Mouse (Mus musculus): ENCODE results near the gene Myo18a. TPM values are rescaled to one million over a fixed set of nuclear protein-coding genes. Genes with fewer than 3 reads are reported as not detected.

The Myo18a gene
- polyA plus RNA-seq, 1 experiment from 2014 or later = 21.6 TPM

- Histone ChIP-seq H3K9ac (replicated peaks; ENCODE audit: low read depth) (no peak overlapping the region), H3K9me3 (ENCODE audit: low read length) (no peaks in the 10 kb centered on the region), H3K4me2 (replicated peaks; ENCODE audit: low read depth, low read length) (no peak overlapping the region), H3K4me1 (ENCODE audit: insufficient read depth, low read depth, low read length) (peaks cover 26% of the 10 kb centered on the region; the same call in 1 of the 2 replicates), H3K4me3 (ENCODE audit: low read depth, low read length) (no peak overlapping the region), H3K36me3 (ENCODE audit: insufficient read depth, low read length) (no peaks in the 10 kb centered on the region; the same call in 1 of the 2 replicates), H3K27me3 (replicated peaks; ENCODE audit: insufficient read depth, low read length) (no peaks in the 10 kb centered on the region), H3K27ac (ENCODE audit: low read length) (no peak overlapping the region)
- no peak for TF ChIP-seq EP300 (IDR thresholded peaks at IDR 0.05)
- no peak for TF ChIP-seq CTCF (IDR thresholded peaks at IDR 0.05)
- 92% methylated on average over 17 of the region's 17 CpGs for WGBS
- DNase-seq (ENCODE audit: low spot score) (no peak), ATAC-seq (no peak)
These were observed 14.9 kb downstream of the Myo18a start for GRCm38 (mm10) chr11:77777937-77778336.

- 42% methylated on average over 1 of the region's 1 CpGs for WGBS
- Histone ChIP-seq H3K4me1 (ENCODE audit: insufficient read depth, low read depth, low read length) (peaks cover 29% of the 10 kb centered on the region; the same call in 1 of the 2 replicates), H3K9me3 (ENCODE audit: low read length) (no peaks in the 10 kb centered on the region), H3K4me2 (replicated peaks; ENCODE audit: low read depth, low read length) (no peak overlapping the region), H3K4me3 (ENCODE audit: low read depth, low read length) (no peak overlapping the region), H3K27ac (ENCODE audit: low read length) (no peak overlapping the region), H3K27me3 (replicated peaks; ENCODE audit: insufficient read depth, low read length) (no peaks in the 10 kb centered on the region), H3K9ac (replicated peaks; ENCODE audit: low read depth) (no peak overlapping the region), H3K36me3 (ENCODE audit: insufficient read depth, low read length) (no peaks in the 10 kb centered on the region; the same call in none of the 2 replicates)
- DNase-seq (ENCODE audit: low spot score) (no peak), ATAC-seq (no peak)
- TF ChIP-seq EP300 (IDR thresholded peaks at IDR 0.05) = no peak
- TF ChIP-seq CTCF (IDR thresholded peaks at IDR 0.05) = no peak
These were observed 16.2 kb downstream of the Myo18a start for GRCm38 (mm10) chr11:77779240-77779639.

- no peak overlapping the region for H3K9ac ChIP-seq (replicated peaks; ENCODE audit: low read depth)
- WGBS = 38% methylated on average over 7 of the region's 7 CpGs
- DNase-seq (ENCODE audit: low spot score) (peak; percentile 54), ATAC-seq (no peak)
- peak overlapping the region; percentile 43; the same call in 1 of the 2 replicates for H3K27ac ChIP-seq (ENCODE audit: low read length)
- no peak overlapping the region for H3K4me3 ChIP-seq (ENCODE audit: low read depth, low read length)
- H3K4me1 ChIP-seq (ENCODE audit: insufficient read depth, low read depth, low read length) = peaks cover 42% of the 10 kb centered on the region
- H3K36me3 ChIP-seq (ENCODE audit: insufficient read depth, low read length) = no peaks in the 10 kb centered on the region; the same call in none of the 2 replicates
- TF ChIP-seq CTCF (IDR thresholded peaks at IDR 0.05) = no peak
- TF ChIP-seq EP300 (IDR thresholded peaks at IDR 0.05) = no peak
- H3K9me3 ChIP-seq (ENCODE audit: low read length) = no peaks in the 10 kb centered on the region
- H3K27me3 ChIP-seq (replicated peaks; ENCODE audit: insufficient read depth, low read length) = no peaks in the 10 kb centered on the region
- no peak overlapping the region for H3K4me2 ChIP-seq (replicated peaks; ENCODE audit: low read depth, low read length)
These were observed 18.0 kb downstream of the Myo18a start for GRCm38 (mm10) chr11:77781088-77781487.

- WGBS = 76% methylated on average over 7 of the region's 7 CpGs
- Histone ChIP-seq H3K9me3 (ENCODE audit: low read length) (no peaks in the 10 kb centered on the region), H3K9ac (replicated peaks; ENCODE audit: low read depth) (no peak overlapping the region), H3K36me3 (ENCODE audit: insufficient read depth, low read length) (no peaks in the 10 kb centered on the region; the same call in none of the 2 replicates), H3K27me3 (replicated peaks; ENCODE audit: insufficient read depth, low read length) (no peaks in the 10 kb centered on the region), H3K4me2 (replicated peaks; ENCODE audit: low read depth, low read length) (no peak overlapping the region), H3K4me1 (ENCODE audit: insufficient read depth, low read depth, low read length) (peaks cover 48% of the 10 kb centered on the region), H3K27ac (ENCODE audit: low read length) (peak overlapping the region; percentile 43; the same call in 1 of the 2 replicates), H3K4me3 (ENCODE audit: low read depth, low read length) (no peak overlapping the region)
- TF ChIP-seq EP300 (IDR thresholded peaks at IDR 0.05) = no peak
- TF ChIP-seq CTCF (IDR thresholded peaks at IDR 0.05) = no peak
- no peak for ATAC-seq
- DNase-seq (ENCODE audit: low spot score) = no peak
These were observed 19.2 kb downstream of the Myo18a start for GRCm38 (mm10) chr11:77782104-77782815.

GRCm38 (mm10) chr11:77783211-77783746 lies 20.2 kb downstream of the Myo18a start:
- peak overlapping the region; percentile 93 for H3K27ac ChIP-seq (ENCODE audit: low read length)
- no peaks in the 10 kb centered on the region for H3K27me3 ChIP-seq (replicated peaks; ENCODE audit: insufficient read depth, low read length)
- H3K36me3 ChIP-seq (ENCODE audit: insufficient read depth, low read length) = no peaks in the 10 kb centered on the region; the same call in none of the 2 replicates
- H3K9ac ChIP-seq (replicated peaks; ENCODE audit: low read depth) = no peak overlapping the region
- peak; percentile 63 for TF ChIP-seq EP300 (IDR thresholded peaks at IDR 0.05)
- no peak for TF ChIP-seq CTCF (IDR thresholded peaks at IDR 0.05)
- ATAC-seq (peak; percentile 46), DNase-seq (ENCODE audit: low spot score) (peak; percentile 66)
- 40% methylated on average over 10 of the region's 10 CpGs for WGBS
- H3K9me3 ChIP-seq (ENCODE audit: low read length) = no peaks in the 10 kb centered on the region
- peaks cover 48% of the 10 kb centered on the region for H3K4me1 ChIP-seq (ENCODE audit: insufficient read depth, low read depth, low read length)
- H3K4me3 ChIP-seq (ENCODE audit: low read depth, low read length) = no peak overlapping the region
- peak overlapping the region; percentile 5; the same call in 1 of the 2 replicates for H3K4me2 ChIP-seq (replicated peaks; ENCODE audit: low read depth, low read length)

GRCm38 (mm10) chr11:77783747-77784646 lies 21.0 kb downstream of the Myo18a start:
- Histone ChIP-seq H3K9ac (replicated peaks; ENCODE audit: low read depth) (no peak overlapping the region), H3K4me3 (ENCODE audit: low read depth, low read length) (no peak overlapping the region), H3K36me3 (ENCODE audit: insufficient read depth, low read length) (no peaks in the 10 kb centered on the region; the same call in 1 of the 2 replicates), H3K4me2 (replicated peaks; ENCODE audit: low read depth, low read length) (peak overlapping the region; percentile 17), H3K9me3 (ENCODE audit: low read length) (no peaks in the 10 kb centered on the region), H3K27me3 (replicated peaks; ENCODE audit: insufficient read depth, low read length) (no peaks in the 10 kb centered on the region), H3K4me1 (ENCODE audit: insufficient read depth, low read depth, low read length) (peaks cover 48% of the 10 kb centered on the region), H3K27ac (ENCODE audit: low read length) (peak overlapping the region; percentile 93)
- ATAC-seq (peak; percentile 34), DNase-seq (ENCODE audit: low spot score) (peak; percentile 63)
- peak; percentile 54 for TF ChIP-seq CTCF (IDR thresholded peaks at IDR 0.05)
- TF ChIP-seq EP300 (IDR thresholded peaks at IDR 0.05) = no peak
- 27% methylated on average over 18 of the region's 18 CpGs for WGBS

Data from lung, postnatal 0 days (tissue).